Mouse (Mus musculus) testis, adult 2 months (tissue): ENCODE measurements around the gene Myg1.

Experiments used
- CTCF ChIP-seq: fragments of 200-500 bp; IDR thresholded peaks from 2 replicates; pipeline ENCODE4 v1.5.1; 2012; ENCODE audit warnings: low read depth, mild to moderate bottlenecking, inconsistent platforms, low read length, moderate library complexity; ENCODE audit not compliant: control insufficient read depth, insufficient read depth, insufficient replicate concordance
- POLR2A ChIP-seq: fragments of 200-500 bp; IDR thresholded peaks from 2 replicates; pipeline ENCODE4 v1.6.1; 2012; ENCODE audit warnings: low read depth, mild to moderate bottlenecking, inconsistent platforms, low read length, moderate library complexity; ENCODE audit not compliant: control insufficient read depth

- TF ChIP-seq POLR2A (no peak), CTCF (no peak)
Observed at GRCm38 (mm10) chr15:102358834-102359233, 27.3 kb downstream of the Myg1 start.
